Mouse (Mus musculus): ENCODE measurements at regions not wholly inside any gene's neighbourhood (a gene's known extent, or its start where the extent isn't known, plus 50 kb on each side); places are given as distances from the start of the nearest gene placed in this dataset.

GRCm38 (mm10) chr7:106440900-106441506 is 225.9 kb upstream of the Gvin1 start:
- peak; percentile 13 for DNase-seq

All from kidney, adult 11 months (tissue).